Mouse (Mus musculus): Measurements from ENCODE around the gene Ak5. TPM values are rescaled to one million over a fixed set of nuclear protein-coding genes. Genes with fewer than 3 reads are reported as not detected.

The Ak5 gene
- total and polyA plus RNA-seq, 3 experiments, result 0.13 to 0.79 (median 0.23) TPM

GRCm38 (mm10) chr3:152435590-152435989 is 232.6 kb downstream of the Ak5 start:
- H3K9me3 ChIP-seq (replicated peaks; ENCODE audit: low read length), result no peaks in the 10 kb centered on the region
- peaks cover 5 to 15% of the 10 kb centered on the region in 2 experiments; a peak in 2 of 4 replicates for H3K4me1 ChIP-seq (ENCODE audit: control insufficient read depth in 1 of 2, insufficient read depth in 2 of 2)
- H3K79me2 ChIP-seq (replicated peaks; ENCODE audit: control insufficient read depth, extremely low read depth, insufficient read depth, poor library complexity, severe bottlenecking), result peaks cover 62% of the 10 kb centered on the region
- H3K9ac ChIP-seq (ENCODE audit: insufficient read depth, low read depth), result no peak overlapping the region
- TF ChIP-seq IRF4 (IDR thresholded peaks at IDR 0.05; ENCODE audit: low read depth, low read length) (no peak), CHD2 (IDR thresholded peaks at IDR 0.05; ENCODE audit: low read length) (no peak), BHLHE40 (IDR thresholded peaks at IDR 0.05; ENCODE audit: low read depth, low read length) (no peak), CTCF (conservative IDR thresholded peaks at IDR 0.05 in 1 of 2, IDR thresholded peaks at IDR 0.05 in 1 of 2; ENCODE audit: low read depth in 2 of 2, low read length in 2 of 2) (no peak), POLR2A (IDR thresholded peaks at IDR 0.05; ENCODE audit: low read depth, low read length) (no peak), EP300 (IDR thresholded peaks at IDR 0.05; ENCODE audit: low read length) (no peak), POLR2AphosphoS2 (IDR thresholded peaks at IDR 0.05; ENCODE audit: low read depth, low read length) (no peak), JUND (conservative IDR thresholded peaks at IDR 0.05; ENCODE audit: low read depth, low read length) (no peak), SMC3 (IDR thresholded peaks at IDR 0.05; ENCODE audit: low read depth, low read length) (no peak), MXI1 (IDR thresholded peaks at IDR 0.05; ENCODE audit: low read depth, low read length) (no peak), RAD21 (IDR thresholded peaks at IDR 0.05; ENCODE audit: low read depth, low read length) (no peak), ELF1 (IDR thresholded peaks at IDR 0.05; ENCODE audit: low read depth, low read length) (no peak), MEF2A (IDR thresholded peaks at IDR 0.05; ENCODE audit: borderline replicate concordance, low read depth, low read length) (no peak), KAT2A (IDR thresholded peaks at IDR 0.05; ENCODE audit: insufficient replicate concordance, low read length) (no peak)
- no peak for DNase-seq (ENCODE audit: extremely low read depth)
- no peak overlapping the region for H3K4me3 ChIP-seq (replicated peaks in 1 of 3; ENCODE audit: low read depth in 2 of 3, low read length in 2 of 3, poor library complexity in 1 of 3)
- in situ Hi-C loops (cut with MboI; ENCODE audit: low pct_ligation_motif_present, low pct_unique_long_range_greater_than_20kb, low sequenced_read_pairs), result no loop called here
- peaks cover 29 to 80% of the 10 kb centered on the region in 2 experiments for H3K36me3 ChIP-seq (replicated peaks in 1 of 2; ENCODE audit: control insufficient read depth in 1 of 2, insufficient read depth in 1 of 2, low read length in 1 of 2)
- no peak overlapping the region for H3K27ac ChIP-seq (ENCODE audit: insufficient read depth, low read depth)
- H3K4me2 ChIP-seq (ENCODE audit: insufficient read depth, low read depth, poor library complexity, severe bottlenecking), result no peak overlapping the region
- dilution Hi-C loops (cut with MboI; ENCODE audit: extremely low pct_ligation_motif_present, extremely low pct_unique_long_range_greater_than_20kb, low sequenced_read_pairs), result no loop called here
- H3K27me3 ChIP-seq (replicated peaks), result no peaks in the 10 kb centered on the region

- no peak overlapping the region for H3K4me3 ChIP-seq (replicated peaks in 1 of 3; ENCODE audit: low read depth in 2 of 3, low read length in 2 of 3, poor library complexity in 1 of 3)
- peaks cover 5 to 11% of the 10 kb centered on the region in 2 experiments; a peak in 2 of 4 replicates for H3K4me1 ChIP-seq (ENCODE audit: control insufficient read depth in 1 of 2, insufficient read depth in 2 of 2)
- H3K27ac ChIP-seq (ENCODE audit: insufficient read depth, low read depth), result no peak overlapping the region
- dilution Hi-C loops (cut with MboI; ENCODE audit: extremely low pct_ligation_motif_present, extremely low pct_unique_long_range_greater_than_20kb, low sequenced_read_pairs) (no loop called here), in situ Hi-C loops (cut with MboI; ENCODE audit: low pct_ligation_motif_present, low pct_unique_long_range_greater_than_20kb, low sequenced_read_pairs) (no loop called here)
- TF ChIP-seq MXI1 (IDR thresholded peaks at IDR 0.05; ENCODE audit: low read depth, low read length), result no peak
- TF ChIP-seq USF1 (IDR thresholded peaks at IDR 0.05; ENCODE audit: low read depth, low read length), result no peak
- no peak for TF ChIP-seq POLR2A (IDR thresholded peaks at IDR 0.05; ENCODE audit: low read depth, low read length)
- TF ChIP-seq E2F4 (IDR thresholded peaks at IDR 0.05; ENCODE audit: insufficient replicate concordance, low read depth, low read length), result no peak
- no peak for TF ChIP-seq CTCF (conservative IDR thresholded peaks at IDR 0.05 in 1 of 2, IDR thresholded peaks at IDR 0.05 in 1 of 2; ENCODE audit: low read depth in 2 of 2, low read length in 2 of 2)
- no peak for TF ChIP-seq ZC3H11A (IDR thresholded peaks at IDR 0.05; ENCODE audit: low read depth, low read length)
- no peak for TF ChIP-seq CHD2 (IDR thresholded peaks at IDR 0.05; ENCODE audit: low read length)
- TF ChIP-seq USF2 (conservative IDR thresholded peaks at IDR 0.05; ENCODE audit: low read depth, low read length), result no peak
- TF ChIP-seq SIN3A (IDR thresholded peaks at IDR 0.05; ENCODE audit: low read length), result no peak
- no peak for TF ChIP-seq TBP (conservative IDR thresholded peaks at IDR 0.05; ENCODE audit: low read depth, low read length)
- TF ChIP-seq EP300 (IDR thresholded peaks at IDR 0.05; ENCODE audit: low read length), result no peak
- TF ChIP-seq JUN (IDR thresholded peaks at IDR 0.05; ENCODE audit: insufficient read depth, low read depth, low read length), result no peak
- no peak for TF ChIP-seq NRF1 (IDR thresholded peaks at IDR 0.05; ENCODE audit: low read depth, low read length)
- H3K27me3 ChIP-seq (replicated peaks), result no peaks in the 10 kb centered on the region
- DNase-seq (ENCODE audit: extremely low read depth), result no peak
- peaks cover 52% of the 10 kb centered on the region for H3K79me2 ChIP-seq (replicated peaks; ENCODE audit: control insufficient read depth, extremely low read depth, insufficient read depth, poor library complexity, severe bottlenecking)
- H3K9ac ChIP-seq (ENCODE audit: insufficient read depth, low read depth), result no peak overlapping the region
- no peaks in the 10 kb centered on the region for H3K9me3 ChIP-seq (replicated peaks; ENCODE audit: low read length)
- H3K4me2 ChIP-seq (ENCODE audit: insufficient read depth, low read depth, poor library complexity, severe bottlenecking), result no peak overlapping the region
- H3K36me3 ChIP-seq (replicated peaks in 1 of 2; ENCODE audit: control insufficient read depth in 1 of 2, insufficient read depth in 1 of 2, low read length in 1 of 2), result peaks cover 38 to 89% of the 10 kb centered on the region in 2 experiments
Observed at GRCm38 (mm10) chr3:152432677-152433076, 235.5 kb downstream of the Ak5 start.

All from CH12.LX (cell line).